Mouse (Mus musculus) mature B cell (primary cell): ENCODE measurements at regions not wholly inside any gene's neighbourhood (a gene's known extent, or its start where the extent isn't known, plus 50 kb on each side); places are given as distances from the start of the nearest gene placed in this dataset.
"Not testable (repeated sequence)": the region's sequence is repeated elsewhere in the genome, so short reads cannot be mapped to it uniquely, and the experiment has no call there.

Experiments used
- in situ Hi-C: fragments of 300-500 bp; cut with MboI; formaldehyde crosslinking; loops from 2 replicates; pipeline ENCODE4 v1.14.3; 2019

- in situ Hi-C loops: not testable (repeated sequence)
These were observed 83.4 kb upstream of the Gm49339 start for GRCm38 (mm10) chr10:51397016-51397415.

- in situ Hi-C loops: loop anchor here (25.0 kb wide), 2 partner anchors 132 to 693 kb away; no protein-coding TSS in a partner anchor
These were observed 75.3 kb upstream of the Gm49339 start for GRCm38 (mm10) chr10:51405141-51405540.

GRCm38 (mm10) chr10:51412795-51413194, 67.6 kb upstream of the Gm49339 start:
- in situ Hi-C loops: loop anchor here (25.0 kb wide), 2 partner anchors 125 to 700 kb away; no protein-coding TSS in a partner anchor

GRCm38 (mm10) chr10:51414512-51414911, 65.9 kb upstream of the Gm49339 start:
- in situ Hi-C loops: loop anchor here (25.0 kb wide), 2 partner anchors 123 to 702 kb away; no protein-coding TSS in a partner anchor

- in situ Hi-C loops: loop anchor here (25.0 kb wide), 2 partner anchors 121 to 704 kb away; no protein-coding TSS in a partner anchor
These were observed 63.7 kb upstream of the Gm49339 start for GRCm38 (mm10) chr10:51416723-51417122.

- in situ Hi-C loops: loop anchor here (25.0 kb wide), 2 partner anchors 120 to 705 kb away; no protein-coding TSS in a partner anchor
These were observed 63.0 kb upstream of the Gm49339 start for GRCm38 (mm10) chr10:51417221-51417911.

- in situ Hi-C loops: loop anchor here (25.0 kb wide), 2 partner anchors 119 to 706 kb away; no protein-coding TSS in a partner anchor
These were observed 61.9 kb upstream of the Gm49339 start for GRCm38 (mm10) chr10:51418550-51418949.

GRCm38 (mm10) chr10:51422501-51422900, 57.9 kb upstream of the Gm49339 start:
- in situ Hi-C loops: loop anchor here (25.0 kb wide), 2 partner anchors 115 to 710 kb away; no protein-coding TSS in a partner anchor
